Mouse (Mus musculus): ENCODE results near the gene Cachd1.
A peak's percentile ranks its signal among the peaks of the same experiment; 100 is the strongest.

Gene Cachd1

GRCm38 (mm10) chr4:100877351-100877750, 100.9 kb downstream of the Cachd1 start:
- no peak for DNase-seq

GRCm38 (mm10) chr4:100879414-100879813, 102.9 kb downstream of the Cachd1 start:
- no peak for DNase-seq

GRCm38 (mm10) chr4:100880075-100880474, 103.6 kb downstream of the Cachd1 start:
- no peak for DNase-seq

GRCm38 (mm10) chr4:100885793-100886742, 109.6 kb downstream of the Cachd1 start:
- peak; percentile 9 for DNase-seq

DNA sequence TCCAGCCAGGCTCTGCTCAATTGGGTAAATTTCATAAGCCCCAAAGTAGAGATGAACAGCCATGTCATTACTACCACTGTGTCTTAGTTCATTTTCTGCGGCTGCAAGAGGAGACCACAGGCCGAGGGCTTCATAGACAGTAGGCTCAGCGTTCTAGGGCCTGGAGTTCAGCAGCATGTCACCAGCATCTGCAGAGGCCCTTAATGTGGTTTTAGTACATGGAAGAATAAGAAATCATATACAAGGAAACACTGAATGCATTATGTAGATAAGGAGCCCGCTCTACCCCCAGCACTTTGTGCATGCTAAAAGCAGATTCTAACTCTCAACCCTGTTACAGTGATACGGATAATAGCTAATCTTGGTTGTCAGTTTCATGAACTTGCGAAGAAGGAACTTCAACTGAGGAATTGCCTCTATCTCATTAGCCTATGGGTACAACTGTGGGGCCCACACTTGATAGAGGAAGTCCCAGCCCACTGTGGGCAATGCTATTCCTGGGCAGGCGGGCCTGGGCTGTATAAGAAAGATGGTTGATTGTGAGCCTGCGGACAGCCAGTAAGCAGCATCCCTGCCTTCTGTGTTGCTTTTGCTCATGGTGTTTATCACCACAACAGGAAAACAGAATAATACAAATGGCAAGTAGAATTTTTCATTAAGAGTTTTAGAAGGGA, 110.4 kb downstream of the Cachd1 start:
- no peak for DNase-seq

DNA sequence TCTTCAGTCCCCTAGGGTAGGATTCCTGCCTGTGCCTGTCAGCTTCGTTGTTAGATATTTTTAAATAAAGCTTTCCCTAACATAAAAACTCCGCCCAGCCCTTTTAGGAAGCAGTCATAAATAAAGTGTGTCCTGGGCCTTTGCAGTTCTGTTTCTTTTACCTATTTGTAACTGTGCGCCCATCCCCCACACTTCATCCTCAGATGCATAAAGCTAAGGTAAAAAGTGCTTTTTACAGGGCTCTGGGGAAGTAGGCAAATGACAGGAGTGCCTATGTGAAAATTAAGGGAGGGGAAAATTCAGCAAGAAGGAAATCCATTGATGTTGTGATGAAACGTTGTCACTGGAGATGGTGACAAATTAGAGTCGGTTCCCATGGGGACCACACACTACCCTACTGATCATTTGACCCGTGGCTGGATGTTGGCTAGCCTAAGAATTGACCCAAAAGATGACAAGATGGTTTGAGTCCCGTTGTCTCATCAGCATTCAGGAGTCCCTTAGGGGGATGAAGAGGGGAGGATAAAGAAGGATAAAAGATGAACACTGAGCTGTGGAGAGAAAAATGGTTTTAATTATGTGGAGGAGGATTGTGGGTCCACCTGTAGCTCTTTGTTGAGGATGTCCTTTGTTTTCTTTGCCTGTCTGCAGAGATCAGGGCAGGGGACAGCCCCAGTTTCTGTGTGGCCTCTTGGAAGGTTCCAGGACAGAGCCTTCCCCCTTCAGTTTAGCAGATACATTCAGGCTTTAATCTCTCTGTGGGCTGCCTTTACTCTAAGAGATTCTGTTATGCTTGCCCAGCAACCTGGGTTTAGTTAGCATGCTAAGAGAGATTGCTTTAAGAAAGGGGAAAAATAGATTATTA, 113.9 kb downstream of the Cachd1 start:
- no peak for DNase-seq

- no peak for DNase-seq
These were observed 117.3 kb downstream of the Cachd1 start for GRCm38 (mm10) chr4:100893739-100894138.

DNA sequence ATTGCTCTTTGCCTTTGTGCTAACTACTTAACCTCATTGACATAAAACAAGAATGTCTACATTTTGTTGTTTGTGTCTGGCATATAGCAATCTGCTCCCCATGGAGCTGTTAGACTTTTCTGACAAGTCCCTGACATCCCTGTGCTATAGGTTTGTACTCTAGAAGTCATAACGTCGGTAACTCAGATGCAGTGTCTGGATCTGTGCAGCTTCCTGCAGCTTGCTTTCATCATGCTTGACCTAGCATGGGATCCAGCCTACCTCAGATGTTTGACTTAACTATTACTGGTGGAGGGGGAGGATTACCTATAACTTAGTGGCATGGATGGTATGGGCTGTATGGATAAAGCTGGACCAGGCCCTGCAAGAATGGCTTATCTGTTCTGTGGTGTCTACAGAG, 117.7 kb downstream of the Cachd1 start:
- no peak for DNase-seq

- DNase-seq: no peak
These were observed 120.0 kb downstream of the Cachd1 start for GRCm38 (mm10) chr4:100896260-100897010.

DNA sequence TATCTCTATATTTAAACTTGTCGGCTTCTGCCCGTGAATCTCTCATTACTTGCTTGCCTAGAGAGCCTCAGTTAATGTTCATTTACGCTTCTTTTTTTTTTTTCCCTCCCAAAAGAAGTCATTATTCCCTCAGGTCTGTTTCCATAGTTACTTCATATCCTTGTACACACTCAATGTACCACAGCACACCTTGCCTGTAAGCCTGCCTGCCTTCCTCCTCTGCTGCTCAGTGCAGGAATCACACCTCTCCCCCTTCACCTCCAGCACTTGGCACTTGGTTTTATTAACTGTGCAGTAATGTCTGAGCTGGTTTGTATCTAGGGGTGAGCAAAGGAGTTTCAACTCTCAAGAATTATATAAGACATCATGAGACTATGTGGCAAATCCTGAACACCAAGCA, 121.5 kb downstream of the Cachd1 start:
- DNase-seq: no peak

- DNase-seq: no peak
These were observed 133.3 kb downstream of the Cachd1 start for GRCm38 (mm10) chr4:100909694-100910340.

GRCm38 (mm10) chr4:100910605-100911330, 134.3 kb downstream of the Cachd1 start:
- DNase-seq: no peak

GRCm38 (mm10) chr4:100911658-100912057, 135.2 kb downstream of the Cachd1 start:
- DNase-seq: no peak

DNA sequence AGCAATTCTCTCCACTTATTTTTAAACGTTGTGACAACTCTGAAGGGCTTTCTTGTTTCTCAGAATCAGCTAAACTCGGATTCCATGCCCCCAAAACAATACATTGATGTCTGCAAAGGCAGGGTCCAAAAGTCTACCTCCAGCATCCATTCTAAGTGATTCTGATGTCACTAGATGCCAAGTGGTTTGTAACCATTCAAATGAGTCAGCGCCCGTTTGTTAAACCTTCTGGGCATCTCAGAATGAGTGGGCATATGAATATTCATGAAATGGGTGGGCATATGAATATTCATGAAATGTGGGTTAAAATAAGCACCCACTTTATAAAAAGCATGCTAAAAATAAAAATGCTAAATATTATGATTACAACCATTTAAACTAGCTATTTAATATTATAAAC, 137.2 kb downstream of the Cachd1 start:
- DNase-seq: no peak

DNA sequence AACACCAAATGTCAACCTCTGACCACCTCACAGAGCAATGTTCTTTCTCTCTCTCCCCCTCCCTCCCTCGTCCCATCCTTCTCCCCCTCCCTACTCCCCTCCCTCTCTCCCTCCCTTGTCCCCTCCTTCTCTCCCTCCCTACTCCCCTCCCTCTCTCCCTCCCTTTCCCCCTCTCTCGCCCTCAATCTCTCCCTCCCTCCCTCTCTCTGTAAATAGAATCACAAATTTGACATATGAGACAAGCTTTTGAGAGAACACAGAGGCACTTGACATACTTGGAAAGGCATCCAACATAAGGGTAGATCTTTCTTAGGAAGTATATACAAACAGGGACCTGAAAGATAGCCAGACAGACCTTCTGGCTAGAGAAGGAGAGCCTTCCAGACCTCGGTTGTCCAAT, 138.1 kb downstream of the Cachd1 start:
- DNase-seq: no peak

GRCm38 (mm10) chr4:100915093-100915492, 138.6 kb downstream of the Cachd1 start:
- DNase-seq: no peak

DNA sequence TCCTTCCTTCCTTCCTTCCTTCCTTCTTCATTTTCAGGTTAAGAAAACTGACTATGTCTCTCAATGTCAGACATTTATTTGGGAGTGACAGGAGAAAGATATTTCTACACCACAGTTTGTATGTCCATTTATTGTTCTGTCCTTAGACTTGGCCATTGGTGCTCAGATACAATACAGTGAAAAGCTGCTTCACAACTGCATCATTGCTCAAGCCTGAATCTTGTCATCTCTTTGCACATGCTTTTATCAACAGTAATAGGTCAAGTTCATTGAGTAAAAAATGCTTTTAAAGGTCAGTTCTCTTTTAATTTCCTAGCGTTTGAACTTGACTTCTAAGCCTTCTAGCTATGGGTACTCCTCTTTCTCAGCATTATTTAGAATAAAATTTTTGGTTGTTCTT, 141.0 kb downstream of the Cachd1 start:
- DNase-seq: no peak

DNA sequence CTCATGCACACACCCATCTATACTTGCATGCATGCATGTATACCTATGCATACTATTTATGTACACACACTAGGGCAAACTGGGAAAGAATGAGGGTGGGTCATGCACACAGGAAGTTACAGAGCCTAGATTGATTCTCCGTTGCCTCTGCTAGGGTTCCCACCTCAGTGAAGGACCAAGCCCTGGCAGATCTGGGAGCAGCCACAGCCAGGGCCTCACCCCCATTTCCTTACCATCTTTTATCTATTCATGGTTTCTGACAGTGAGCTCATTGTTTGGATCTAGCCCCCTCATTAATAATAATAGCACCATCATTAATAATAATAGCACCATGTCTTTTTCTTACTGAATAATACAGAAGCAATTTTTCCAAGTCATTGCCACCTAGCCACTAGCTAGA, 143.9 kb downstream of the Cachd1 start:
- no peak for DNase-seq

DNA sequence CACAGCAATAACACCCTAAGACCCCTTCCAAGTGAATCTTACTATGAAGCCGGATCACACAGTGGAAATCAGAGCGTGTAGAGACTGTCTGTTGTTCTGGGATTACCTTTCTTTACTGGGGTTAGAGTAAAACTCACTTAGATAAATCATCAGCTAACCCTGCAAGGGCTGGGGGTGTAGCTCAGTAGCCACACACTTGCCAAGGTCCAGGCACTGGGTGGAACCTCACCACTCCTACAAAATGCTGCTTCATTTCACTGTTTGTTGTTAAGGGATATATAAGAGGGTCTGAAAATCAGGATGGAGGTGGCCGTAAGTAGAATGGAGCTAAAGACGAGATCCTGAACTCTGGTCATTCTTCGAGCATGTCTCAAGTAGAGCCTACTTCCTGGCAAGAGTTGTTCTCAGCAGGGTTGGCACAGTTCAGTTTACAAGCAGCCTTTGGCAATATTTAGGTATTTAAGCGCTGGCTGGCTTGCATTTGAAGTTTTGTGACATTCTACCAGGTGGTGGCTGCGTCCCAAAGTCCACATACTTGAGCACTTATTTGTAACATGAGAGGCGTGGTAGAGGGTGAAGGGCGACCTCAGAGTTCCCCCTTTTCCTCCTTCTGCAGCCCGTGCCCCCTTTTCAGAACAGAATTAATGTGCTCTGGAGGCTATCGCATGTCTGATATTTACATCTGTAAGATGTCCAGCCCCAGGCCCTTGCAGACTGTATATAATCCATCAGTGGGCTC, 146.5 kb downstream of the Cachd1 start:
- no peak for DNase-seq

- DNase-seq: no peak
These were observed 147.1 kb downstream of the Cachd1 start for GRCm38 (mm10) chr4:100923598-100923997.

Measured in right cerebral cortex, postnatal 4 days (tissue).